Mouse (Mus musculus): ENCODE measurements around the gene Slc12a3. TPM values are rescaled to one million over a fixed set of nuclear protein-coding genes. Genes with fewer than 3 reads are reported as not detected.

Slc12a3 gene
- not detected for polyA plus RNA-seq (2017; shearing (Covaris generic))

DNA sequence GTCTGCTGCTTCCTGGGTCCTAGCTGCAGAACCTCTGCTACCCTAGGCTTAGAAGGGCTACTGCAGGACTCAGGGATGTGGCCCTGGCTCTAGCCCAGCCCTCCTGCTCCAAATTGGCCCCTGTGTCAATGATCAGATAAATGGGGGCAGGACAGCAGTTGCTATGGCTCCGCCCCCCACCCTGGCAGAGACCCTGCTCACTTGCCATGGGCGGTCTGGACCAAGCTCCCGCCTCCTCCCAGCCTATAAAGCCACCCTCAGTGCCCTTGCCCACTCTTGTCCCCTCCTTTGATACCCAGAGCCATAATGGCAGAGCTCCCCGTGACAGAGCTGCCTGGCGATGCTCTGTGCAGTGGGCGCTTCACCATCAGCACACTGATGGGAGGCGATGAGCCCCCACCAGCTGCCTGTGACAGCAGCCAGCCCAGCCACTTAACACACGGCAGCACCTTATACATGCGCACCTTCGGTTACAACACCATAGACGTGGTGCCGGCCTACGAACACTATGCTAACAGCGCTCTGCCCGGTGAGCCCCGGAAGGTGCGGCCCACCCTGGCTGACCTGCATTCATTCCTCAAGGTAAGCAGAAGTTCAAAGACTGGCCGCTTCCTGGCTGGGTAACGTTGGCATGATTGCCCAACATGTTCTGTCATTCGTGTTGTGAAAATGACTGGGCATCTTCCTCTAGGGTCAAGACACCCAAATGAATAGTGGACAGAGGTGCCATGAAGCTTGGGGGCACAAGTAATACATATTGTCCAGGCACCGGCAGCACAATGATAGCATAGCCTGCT is at the start of gene Slc12a3:
Gene Slc12a3 (plus strand): TSS at position 270 of the 797 bp plus-strand sequence.
- ATAC-seq, result no peak

DNA sequence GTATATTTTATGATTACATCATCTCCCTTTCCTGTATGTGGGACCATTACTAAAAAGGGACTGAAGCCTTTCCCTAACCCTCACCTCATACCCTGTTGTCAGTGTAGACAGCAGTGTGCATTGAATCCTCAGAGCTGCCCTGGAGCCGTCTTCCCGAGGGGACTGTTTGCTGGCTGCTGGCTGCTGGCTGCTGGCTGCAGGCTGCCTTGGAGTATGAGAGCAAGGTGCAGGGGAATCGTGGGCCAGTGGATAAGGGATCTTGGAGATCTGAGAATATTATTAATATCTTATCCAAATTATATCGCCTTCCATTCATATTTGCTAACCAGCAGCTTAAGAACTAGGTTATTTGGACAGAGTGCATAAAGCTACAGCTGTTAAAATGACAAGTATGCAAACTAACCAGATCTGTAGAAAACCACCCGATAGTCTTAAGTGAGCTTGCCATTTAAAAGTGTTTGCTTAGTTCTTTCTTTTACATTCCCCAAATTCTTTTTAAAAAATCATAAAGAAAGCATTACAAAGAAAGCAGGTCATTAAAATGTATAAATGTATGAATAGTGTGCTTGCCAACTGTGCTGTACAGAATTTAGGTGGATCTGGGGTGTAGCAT is 48.9 kb upstream of the Slc12a3 start:
- no peak for ATAC-seq

DNA sequence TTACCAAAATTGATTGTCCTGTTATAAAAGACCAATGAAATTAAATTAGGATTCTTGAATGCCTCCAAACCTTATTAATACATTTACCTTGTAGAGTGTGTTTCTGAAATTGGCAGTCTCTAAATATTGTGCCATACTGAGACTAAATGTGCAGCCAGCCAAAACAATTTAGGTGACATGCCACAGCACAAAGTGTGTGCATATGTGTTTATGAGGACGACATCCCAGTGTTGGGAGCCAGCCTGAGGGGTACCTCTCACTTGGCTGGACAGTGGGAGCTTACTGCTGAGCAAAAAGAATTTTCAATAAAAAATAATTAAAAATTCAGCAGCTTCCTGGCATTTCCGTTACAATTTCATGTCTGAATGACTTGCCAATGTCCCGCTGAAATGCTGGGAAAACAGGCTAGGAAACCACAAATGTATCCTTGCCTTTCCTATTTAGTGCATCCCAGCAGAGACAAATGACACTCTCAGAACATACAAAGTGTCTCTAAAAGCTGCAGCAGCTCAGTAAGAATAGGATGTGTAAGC is 46.5 kb upstream of the Slc12a3 start:
- no peak for ATAC-seq

DNA sequence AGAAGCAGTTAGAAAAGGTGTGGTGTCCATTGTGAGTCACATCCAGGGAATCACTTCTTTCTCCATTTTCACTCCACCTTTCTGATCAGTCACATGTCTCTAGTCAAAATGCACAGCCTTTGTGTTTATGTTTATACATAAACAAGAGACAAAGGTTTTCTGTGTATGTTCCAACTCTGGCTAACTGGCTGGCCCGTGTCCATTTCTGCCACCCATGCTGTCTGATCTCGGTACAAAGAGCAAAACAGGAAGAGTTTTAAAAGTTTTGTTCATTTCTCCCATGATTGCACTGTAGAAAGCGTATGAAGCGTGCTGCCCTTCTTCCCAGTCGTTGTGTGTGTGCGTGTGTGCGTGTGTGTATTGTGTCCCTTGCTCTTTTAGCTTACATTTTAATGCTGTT is 44.8 kb upstream of the Slc12a3 start:
- ATAC-seq, result no peak

DNA sequence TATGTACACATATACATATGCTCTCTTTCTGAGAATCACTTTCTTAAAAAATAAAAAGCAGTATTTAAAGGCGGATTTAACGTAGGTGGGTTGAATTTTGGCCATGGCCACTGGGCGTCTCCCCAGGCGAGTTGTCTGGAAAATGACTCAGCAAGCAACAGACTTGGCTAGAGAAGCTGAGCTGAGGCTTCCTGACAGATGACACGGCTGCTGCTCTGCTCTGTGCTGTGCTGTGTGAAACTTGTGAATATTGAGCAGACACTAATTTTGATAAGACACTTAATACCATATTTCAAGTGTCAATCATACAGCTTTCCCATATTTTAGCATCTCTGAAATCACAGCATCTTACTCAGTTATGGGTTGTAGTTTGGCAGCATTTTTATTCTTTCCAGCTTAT is 38.4 kb upstream of the Slc12a3 start:
- no peak for ATAC-seq

DNA sequence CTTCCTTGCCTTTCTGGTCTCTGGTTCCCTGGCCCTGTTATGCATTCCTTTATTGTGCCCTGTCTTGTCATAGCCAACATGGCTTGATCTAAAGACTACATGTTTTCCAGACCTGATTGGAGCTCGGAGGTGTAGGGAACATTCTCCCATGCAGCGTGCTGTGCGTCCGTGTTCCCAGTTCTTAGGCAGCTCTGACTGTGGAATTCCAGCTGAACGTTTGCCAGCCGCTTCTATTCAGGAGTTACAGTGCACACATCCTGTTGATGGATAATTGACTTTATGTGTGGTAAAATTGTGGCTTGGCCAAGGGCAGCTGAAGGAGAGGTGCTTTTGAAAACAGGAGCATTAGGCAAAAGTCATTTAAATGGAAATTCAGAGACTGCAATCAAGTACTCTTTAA is 36.9 kb upstream of the Slc12a3 start:
- no peak for ATAC-seq

DNA sequence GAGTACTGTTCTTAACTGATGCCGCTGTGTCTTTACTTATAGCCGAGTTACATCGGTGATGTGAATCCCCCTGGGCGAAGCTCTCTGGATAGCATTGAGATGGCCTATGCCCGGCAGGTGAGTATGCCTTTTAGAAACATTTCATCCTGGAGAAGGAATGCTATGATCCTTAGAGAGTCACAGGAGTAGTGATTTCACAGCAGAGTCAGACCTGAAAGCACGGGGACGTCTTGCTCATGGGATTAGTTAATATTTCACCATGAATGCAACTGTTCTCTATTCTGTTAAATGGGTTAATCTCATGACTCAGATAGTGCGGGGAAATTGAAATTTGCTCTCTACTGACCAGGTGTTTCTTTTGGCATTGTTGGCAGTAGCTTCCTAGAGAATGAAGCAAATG is 36.4 kb upstream of the Slc12a3 start:
- no peak for ATAC-seq

DNA sequence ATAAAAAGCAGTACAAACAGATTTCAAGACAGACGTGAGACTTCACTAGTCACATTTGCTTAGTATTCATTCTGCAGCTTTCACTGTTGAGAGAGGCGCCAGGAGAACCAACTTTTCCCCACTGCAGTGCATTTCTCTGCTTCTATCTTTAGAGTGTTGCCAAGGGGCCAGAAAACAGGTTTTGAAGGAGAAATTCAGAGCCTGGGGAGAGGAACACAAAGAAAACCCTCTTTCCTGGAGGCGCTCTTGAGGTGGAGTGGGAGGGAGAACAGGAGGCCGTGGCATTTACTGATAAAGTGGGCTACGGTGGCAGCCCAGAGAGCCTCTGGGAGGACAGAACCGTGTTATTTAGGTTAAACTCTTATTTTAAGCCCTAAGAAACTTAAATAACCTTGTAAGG is 33.3 kb upstream of the Slc12a3 start:
- no peak for ATAC-seq

DNA sequence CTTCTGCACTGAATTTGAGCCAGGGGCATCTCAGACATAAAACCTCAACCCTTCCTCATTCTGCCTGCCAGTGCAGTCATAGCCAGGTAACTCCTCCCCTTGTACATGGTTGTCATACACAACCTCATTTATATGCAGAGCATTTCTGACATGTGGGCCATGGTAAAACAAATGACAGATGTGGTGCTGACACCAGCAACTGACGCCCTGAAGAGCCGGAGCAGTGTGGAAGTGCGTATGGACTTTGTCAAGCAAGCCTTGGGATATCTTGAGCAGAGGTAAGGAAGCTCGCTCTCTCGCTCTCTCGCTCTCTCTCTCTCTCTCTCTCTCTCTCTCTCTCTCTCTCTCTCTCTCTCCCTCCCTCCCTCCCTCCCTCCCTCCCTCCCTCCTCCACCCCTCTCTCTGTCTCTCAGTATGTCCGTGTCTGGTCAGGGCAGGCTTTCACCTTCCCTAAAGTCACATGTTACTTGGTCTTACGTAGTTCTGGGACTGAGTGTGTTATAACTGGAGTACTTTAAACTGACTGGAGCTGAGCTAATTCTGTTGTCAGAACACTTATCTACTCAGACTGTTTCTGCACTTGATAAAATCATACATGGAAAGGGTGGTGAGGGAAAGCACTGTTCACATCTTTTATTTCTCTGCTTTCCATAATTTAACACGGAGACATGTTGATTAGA is 32.5 kb upstream of the Slc12a3 start:
- no peak for ATAC-seq

DNA sequence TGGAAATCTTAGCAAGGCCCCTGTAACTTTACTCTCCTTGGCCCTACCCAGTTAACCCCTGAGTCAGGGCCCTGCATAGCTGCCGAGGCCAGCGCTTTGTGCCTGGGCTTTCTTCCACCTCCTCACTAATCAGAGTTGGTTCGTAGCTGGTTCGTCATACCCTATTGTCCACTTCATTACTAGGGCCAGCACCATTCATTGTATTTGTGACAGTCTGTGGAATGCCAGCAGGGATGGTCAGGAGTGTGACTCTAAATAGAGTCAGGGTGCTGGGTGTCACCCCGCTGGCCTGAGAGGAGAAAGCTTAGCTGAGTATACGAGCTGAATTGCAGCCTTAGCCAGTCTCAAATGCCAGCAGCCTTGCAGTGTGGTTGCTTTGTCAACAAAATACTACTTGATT is 31.9 kb upstream of the Slc12a3 start:
- no peak for ATAC-seq

DNA sequence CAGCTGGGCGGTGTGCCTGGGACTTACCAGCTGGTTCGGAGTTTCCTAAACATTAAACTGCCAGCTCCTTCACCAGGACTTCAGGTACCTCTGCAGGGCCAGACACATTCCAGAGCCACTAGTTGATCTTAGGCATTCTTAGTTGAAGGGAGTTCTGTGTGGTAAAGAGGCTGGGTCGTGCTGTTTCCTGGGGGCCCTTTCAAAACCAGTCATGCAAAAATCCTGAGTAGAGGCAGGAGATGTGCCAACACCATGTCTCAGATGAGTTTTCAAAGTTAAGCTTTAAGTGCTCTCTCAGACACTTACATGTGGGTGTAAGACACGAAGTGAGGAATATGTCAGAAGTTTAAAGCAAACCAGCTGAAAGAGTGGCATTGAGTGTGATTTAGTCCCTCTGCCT is 28.2 kb upstream of the Slc12a3 start:
- no peak for ATAC-seq

DNA sequence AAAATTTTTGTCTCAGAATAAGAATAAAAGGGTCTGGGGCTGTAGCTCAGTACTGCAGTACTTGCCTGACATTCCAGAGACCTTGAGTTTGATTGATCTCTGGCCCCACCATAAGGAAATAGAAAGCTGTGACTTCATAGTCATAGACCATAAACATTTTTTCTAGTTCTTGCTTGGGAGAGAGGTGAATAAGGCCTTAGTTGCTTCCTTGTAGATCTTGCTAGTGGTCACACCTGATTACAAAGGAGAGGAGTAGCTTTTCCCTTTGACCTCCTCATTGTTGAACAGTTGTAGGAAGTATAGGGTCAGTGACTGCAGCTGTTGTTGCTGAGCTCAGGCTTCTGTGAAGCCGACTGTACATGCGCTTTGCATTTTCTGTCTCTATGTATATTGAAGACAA is 24.6 kb upstream of the Slc12a3 start:
- ATAC-seq, result no peak

DNA sequence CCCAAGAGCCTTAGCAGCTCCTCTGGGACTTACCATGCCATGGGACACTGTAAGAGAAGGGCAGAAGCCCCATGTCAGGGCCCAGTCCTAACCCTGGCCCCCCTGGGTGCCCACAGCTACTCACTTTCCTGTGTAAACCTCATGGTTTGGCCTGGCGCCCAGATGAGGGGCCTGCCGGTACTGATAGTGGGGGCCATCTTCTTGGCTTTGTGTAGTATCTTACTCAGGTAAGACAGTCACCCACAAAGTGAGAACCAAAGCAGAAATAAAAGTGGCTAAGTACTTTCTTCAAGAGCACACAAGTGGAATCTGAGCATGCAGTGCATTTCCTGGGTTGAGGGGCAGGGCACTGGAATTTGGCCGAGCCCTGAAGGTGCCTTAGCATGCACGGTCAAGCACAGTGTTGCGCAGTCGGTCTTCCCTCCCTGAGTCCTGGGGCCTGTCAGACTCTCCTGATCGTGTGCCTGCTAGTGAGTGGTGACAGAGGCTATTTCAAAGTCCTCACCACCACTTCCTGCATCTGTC is 21.9 kb upstream of the Slc12a3 start:
- no peak for ATAC-seq

DNA sequence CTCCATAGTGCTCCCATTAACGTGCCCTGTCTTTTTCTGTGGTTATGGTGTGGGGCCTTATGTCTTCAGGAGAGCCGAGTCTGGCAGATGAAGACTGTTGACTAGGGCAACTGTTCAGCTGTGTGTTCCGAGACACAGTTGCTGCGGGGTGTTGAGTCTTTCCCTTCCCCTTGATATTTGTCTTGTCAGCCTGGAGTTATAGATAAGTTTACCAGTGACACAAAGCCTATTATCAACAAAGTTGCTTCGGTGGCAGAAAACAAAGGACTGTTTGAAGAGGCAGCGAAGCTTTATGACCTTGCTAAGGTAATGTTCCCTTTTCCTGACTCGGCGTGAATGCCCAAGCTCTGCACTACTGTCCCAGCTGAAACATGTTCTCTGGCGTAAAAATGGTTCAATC is 21.3 kb upstream of the Slc12a3 start:
- no peak for ATAC-seq

DNA sequence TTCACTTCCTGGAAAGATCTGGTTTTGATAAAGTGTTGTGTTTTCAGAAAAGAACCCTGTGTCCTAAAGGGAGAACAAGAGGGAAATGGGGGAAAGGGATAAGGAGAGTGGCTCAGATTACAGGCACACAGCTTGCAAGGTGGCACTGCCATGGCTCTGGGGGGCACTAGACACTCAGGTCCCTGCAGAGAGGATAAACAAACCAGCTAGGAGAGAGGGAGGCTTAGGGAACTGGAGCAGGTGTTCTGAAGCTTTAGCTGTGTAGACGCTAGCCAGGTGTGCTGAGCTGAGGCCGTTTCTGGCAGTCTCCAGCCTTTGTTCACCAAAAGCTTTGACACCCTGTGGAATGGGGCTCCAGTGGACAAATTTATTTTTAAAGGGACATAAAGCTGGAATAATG is 14.9 kb upstream of the Slc12a3 start:
- ATAC-seq, result no peak

DNA sequence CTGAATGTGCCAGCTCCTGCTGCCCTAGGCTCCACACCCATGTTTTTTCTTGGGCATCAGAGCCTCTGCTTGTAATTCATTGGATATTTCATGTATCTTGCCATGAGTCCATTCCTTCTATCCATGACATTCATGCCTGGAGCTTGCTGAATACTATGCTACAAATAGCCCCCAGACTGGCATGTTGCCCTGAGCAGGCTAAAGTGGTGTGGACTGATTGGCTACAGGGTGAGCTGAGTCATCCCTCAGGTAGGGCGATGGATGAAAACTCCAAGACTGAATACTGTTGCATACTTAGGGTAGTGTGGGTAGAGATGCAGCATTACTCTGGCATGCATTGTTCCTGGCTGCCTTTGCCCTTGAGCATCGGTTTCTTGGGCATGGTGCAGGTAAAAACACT is 11.8 kb upstream of the Slc12a3 start:
- ATAC-seq, result no peak

DNA sequence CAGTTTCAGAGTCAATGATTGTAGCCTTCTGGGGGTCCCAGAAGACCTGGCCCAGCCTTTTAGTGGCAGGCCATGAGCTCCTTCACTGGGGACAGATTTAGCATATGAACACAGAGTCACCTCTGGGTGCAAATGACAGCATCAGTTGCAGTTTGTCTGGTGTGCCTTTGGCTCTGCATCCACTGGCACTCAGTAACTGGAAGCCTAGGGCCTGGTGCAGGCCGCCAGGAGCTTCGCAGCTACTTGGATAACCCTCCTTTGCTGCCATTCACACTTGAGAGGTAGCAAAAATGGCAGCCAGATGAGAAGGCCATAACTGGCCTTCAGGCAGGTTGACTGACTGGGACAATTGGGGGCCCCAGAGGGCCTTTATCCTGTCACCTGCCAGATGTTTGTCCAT is 11.3 kb upstream of the Slc12a3 start:
- no peak for ATAC-seq

DNA sequence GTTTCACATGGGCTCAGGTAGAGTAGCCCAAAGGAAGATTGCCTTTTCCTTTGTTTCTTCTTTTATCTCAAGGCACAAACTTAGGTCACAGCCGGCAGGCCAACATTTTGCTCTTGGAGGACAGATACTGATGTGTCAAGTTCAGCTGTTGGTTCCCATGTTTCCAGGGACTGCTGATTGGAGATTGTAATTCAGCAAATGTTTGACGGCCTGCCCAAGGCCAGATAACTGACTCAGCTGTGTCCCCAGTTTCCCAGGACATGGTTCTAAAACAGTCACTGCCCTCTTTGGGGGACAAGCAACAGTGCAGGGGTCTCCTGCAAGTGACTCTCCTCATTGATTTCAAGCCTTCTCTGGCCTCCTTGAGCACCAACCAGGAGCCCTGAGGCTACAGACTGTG is 9.0 kb upstream of the Slc12a3 start:
- ATAC-seq, result no peak

DNA sequence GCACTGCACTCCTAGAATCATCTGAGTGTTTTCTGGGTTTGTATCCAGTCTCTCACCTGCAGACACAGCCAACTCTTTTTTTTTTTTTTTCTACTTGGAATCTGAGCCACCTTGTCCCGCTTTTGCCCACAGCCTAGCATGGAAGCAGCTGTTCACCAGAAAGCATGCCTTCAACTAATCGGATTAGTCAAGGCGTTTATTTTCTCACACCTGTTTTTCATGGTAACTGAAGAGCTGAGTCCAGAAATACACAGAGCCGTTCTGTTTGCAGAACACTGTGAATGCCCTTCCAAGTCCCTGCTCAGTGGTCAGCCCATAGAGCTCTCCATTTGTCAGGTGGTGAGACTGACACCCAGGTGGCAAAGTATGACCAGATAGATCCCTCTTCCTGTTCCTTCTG is 6.9 kb upstream of the Slc12a3 start:
- ATAC-seq, result no peak

DNA sequence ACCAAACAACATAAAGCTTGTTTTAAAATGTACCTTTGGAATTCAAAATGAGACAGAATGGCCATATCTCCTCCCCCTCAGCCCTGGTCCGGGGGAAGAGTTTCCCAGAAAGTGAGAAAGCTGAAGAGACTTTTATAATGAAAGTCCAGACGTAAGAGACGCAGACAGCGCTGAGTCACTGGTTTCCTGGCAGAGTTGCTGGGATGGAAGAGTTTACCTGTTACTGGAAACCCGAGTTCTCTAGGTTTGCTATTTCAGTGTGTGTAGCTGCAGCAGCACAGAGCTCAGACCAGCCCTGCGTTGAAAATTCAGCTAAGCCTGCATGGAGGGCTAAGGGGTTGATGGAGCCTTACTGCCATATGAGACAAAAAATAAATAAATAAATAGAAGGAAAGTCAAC is 6.0 kb upstream of the Slc12a3 start:
- no peak for ATAC-seq

DNA sequence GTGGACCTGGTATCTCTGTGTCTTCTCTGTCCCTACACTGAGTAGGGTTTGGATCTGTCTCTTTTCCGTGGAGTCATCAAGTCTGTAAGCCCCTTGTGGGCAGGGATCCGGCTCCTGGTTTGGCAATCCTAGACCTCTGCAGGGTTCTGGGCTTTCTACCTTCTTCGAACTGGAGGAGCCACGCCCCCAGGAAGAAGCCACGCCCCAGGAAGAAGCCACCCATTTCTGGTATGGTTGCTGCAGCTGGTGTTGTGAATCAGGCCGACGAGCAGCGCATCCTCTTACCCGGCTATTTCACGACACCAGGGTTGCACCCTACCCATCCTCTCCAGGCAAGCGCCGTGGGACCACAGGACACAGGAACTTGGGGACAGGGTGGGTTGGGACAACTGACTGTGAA is 4.9 kb upstream of the Slc12a3 start:
- peak; percentile 40 for ATAC-seq

DNA sequence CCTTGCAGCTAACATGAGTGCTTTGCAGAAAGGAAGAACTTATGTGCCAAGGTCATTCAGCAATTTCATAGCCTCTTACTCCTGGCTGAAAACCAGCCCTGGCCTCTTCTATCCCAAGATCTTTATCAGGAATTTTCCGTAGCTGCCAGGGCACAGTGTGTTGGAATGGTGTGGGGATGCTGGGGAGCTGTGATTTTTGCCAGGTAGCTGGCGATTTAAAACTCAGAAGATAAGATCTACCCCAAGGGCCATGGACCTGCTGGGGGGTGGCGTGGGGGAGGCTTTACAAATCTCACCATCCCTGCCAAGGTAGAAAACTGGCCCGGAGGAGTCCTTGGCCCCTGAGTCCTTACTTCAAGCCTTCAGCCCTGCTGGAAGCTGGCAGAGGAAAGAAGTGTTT is 3.0 kb upstream of the Slc12a3 start:
- ATAC-seq, result no peak

DNA sequence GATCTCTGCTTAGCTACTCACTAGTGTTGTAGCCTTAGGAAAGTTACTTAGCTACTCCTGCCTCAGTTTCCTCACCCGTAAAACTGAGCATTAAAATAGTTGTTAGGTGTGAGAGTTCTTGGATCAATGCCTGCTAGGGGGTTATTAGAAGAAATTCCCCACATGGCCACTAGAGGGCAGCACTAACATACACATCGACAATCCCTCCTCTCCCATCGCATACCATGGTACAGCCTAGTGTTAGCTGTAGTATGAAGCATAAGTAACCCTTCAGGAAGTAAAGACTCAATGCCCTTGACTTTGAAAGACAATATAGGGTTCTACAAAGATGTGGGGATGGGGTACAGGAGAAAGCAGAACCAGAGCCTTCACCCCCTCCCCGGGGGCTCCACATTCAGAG is 1.7 kb downstream of the Slc12a3 start:
- peak; percentile 77 for ATAC-seq

DNA sequence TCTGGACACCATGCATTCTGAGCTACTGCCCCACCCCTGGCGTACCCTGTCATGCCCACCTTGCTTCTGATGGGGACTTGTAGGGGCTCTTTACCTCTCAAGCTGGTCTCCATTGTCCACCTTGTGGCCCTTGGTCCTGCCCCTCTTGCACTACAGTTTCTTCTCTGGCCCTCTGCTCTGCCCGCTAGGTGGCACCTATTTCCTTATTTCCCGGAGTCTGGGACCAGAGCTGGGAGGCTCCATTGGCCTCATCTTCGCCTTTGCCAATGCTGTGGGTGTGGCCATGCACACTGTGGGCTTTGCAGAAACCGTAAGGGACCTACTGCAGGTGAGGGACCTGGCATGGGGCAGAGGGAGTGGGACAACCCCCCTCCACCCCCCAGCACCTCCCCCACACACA is 4.3 kb downstream of the Slc12a3 start:
- ATAC-seq, result no peak

Data from activated CD4-positive, CD25-positive, alpha-beta regulatory T cell, adult 4 months (primary cell).